Mouse (Mus musculus): ENCODE measurements around the gene Lgals9. TPM values are rescaled to one million over a fixed set of nuclear protein-coding genes. Genes with fewer than 3 reads are reported as not detected.

The Lgals9 gene
- polyA plus RNA-seq, 1 experiment: 55.8 TPM

- H3K4me1 ChIP-seq (ENCODE audit: control insufficient read depth, insufficient read depth, insufficient read length, low read length): peaks cover 6% of the 10 kb centered on the region; the same call in 1 of the 2 replicates
- peak overlapping the region; percentile 89 for H3K27ac ChIP-seq (replicated peaks; ENCODE audit: low read depth, low read length)
- H3K4me3 ChIP-seq (ENCODE audit: insufficient read depth, low read depth, low read length): peak overlapping the region; percentile 78
Observed at GRCm38 (mm10) chr11:78924916-78925315, 59.8 kb downstream of the Lgals9 start.

GRCm38 (mm10) chr11:78924111-78924510 lies 60.6 kb downstream of the Lgals9 start:
- H3K4me3 ChIP-seq (ENCODE audit: insufficient read depth, low read depth, low read length): peak overlapping the region; percentile 78
- H3K27ac ChIP-seq (replicated peaks; ENCODE audit: low read depth, low read length): peak overlapping the region; percentile 89
- peaks cover 4% of the 10 kb centered on the region; the same call in 1 of the 2 replicates for H3K4me1 ChIP-seq (ENCODE audit: control insufficient read depth, insufficient read depth, insufficient read length, low read length)

- Histone ChIP-seq H3K4me3 (ENCODE audit: insufficient read depth, low read depth, low read length) (no peak overlapping the region), H3K4me1 (ENCODE audit: control insufficient read depth, insufficient read depth, insufficient read length, low read length) (no peaks in the 10 kb centered on the region; the same call in 1 of the 2 replicates), H3K27ac (replicated peaks; ENCODE audit: low read depth, low read length) (no peak overlapping the region)
Observed at GRCm38 (mm10) chr11:78922678-78923407, 61.9 kb downstream of the Lgals9 start.

GRCm38 (mm10) chr11:78920411-78920939 lies 64.3 kb downstream of the Lgals9 start, which contains the start of gene Nos2:
Gene Nos2, plus strand, starts transcription at chr11:78920787.
- Histone ChIP-seq H3K27ac (replicated peaks; ENCODE audit: low read depth, low read length) (no peak within 1 kb of the TSS), H3K4me3 (ENCODE audit: insufficient read depth, low read depth, low read length) (no peak within 1 kb of the TSS), H3K4me1 (ENCODE audit: control insufficient read depth, insufficient read depth, insufficient read length, low read length) (no peaks in the 10 kb centered on the region)

GRCm38 (mm10) chr11:78919745-78920144 lies 65.0 kb downstream of the Lgals9 start:
- Histone ChIP-seq H3K27ac (replicated peaks; ENCODE audit: low read depth, low read length) (no peak overlapping the region), H3K4me3 (ENCODE audit: insufficient read depth, low read depth, low read length) (no peak overlapping the region), H3K4me1 (ENCODE audit: control insufficient read depth, insufficient read depth, insufficient read length, low read length) (no peaks in the 10 kb centered on the region)

- Histone ChIP-seq H3K27ac (replicated peaks; ENCODE audit: low read depth, low read length) (no peak overlapping the region), H3K4me3 (ENCODE audit: insufficient read depth, low read depth, low read length) (no peak overlapping the region), H3K4me1 (ENCODE audit: control insufficient read depth, insufficient read depth, insufficient read length, low read length) (no peaks in the 10 kb centered on the region)
Observed at GRCm38 (mm10) chr11:78916410-78916809, 68.3 kb downstream of the Lgals9 start.

GRCm38 (mm10) chr11:78915473-78915872 lies 69.3 kb downstream of the Lgals9 start:
- Histone ChIP-seq H3K4me3 (ENCODE audit: insufficient read depth, low read depth, low read length) (no peak overlapping the region), H3K4me1 (ENCODE audit: control insufficient read depth, insufficient read depth, insufficient read length, low read length) (no peaks in the 10 kb centered on the region), H3K27ac (replicated peaks; ENCODE audit: low read depth, low read length) (no peak overlapping the region)

Other genes starting within 250 kb of the Lgals9 start
- gene Ccnq, start 233.2 kb downstream of the Lgals9 start, polyA plus RNA-seq (2012; ENCODE audit: insufficient read depth, insufficient read length, missing spikeins): 14.9 and 23.2 TPM in 2 replicates
- gene Lyrm9, start 158.4 kb downstream of the Lgals9 start, polyA plus RNA-seq (2012; ENCODE audit: insufficient read depth, insufficient read length, missing spikeins): 32.6 and 58.3 TPM in 2 replicates
- gene Nos2, start 64.2 kb downstream of the Lgals9 start, polyA plus RNA-seq (2012; ENCODE audit: insufficient read depth, insufficient read length, missing spikeins): 2.6 and 3.8 TPM in 2 replicates
- gene Ksr1, start 161.5 kb upstream of the Lgals9 start, polyA plus RNA-seq (2012; ENCODE audit: insufficient read depth, insufficient read length, missing spikeins): 4.6 TPM in 2 replicates